Mouse (Mus musculus): ENCODE data around the gene Cul5. TPM values are rescaled to one million over a fixed set of nuclear protein-coding genes. Genes with fewer than 3 reads are reported as not detected.

Cul5 gene
- polyA plus RNA-seq, 1 experiment from 2014 or later: 49.1 TPM

- DNase-seq (ENCODE audit: low spot score): no peak
- no peaks in the 10 kb centered on the region for H3K4me1 ChIP-seq (ENCODE audit: control insufficient read depth, insufficient read depth, low read length)
- 79% methylated on average over 6 of the region's 6 CpGs for WGBS
- H3K4me3 ChIP-seq (ENCODE audit: low read depth, low read length): no peak overlapping the region
- H3K27me3 ChIP-seq (ENCODE audit: control insufficient read depth, insufficient read depth, low read length): no peaks in the 10 kb centered on the region
- no peak overlapping the region for H3K9ac ChIP-seq (ENCODE audit: low read length)
- no peak overlapping the region for H3K4me2 ChIP-seq (ENCODE audit: low read depth)
- no peaks in the 10 kb centered on the region for H3K9me3 ChIP-seq (ENCODE audit: control insufficient read depth, low read length)
- H3K27ac ChIP-seq (ENCODE audit: low read depth, low read length): no peak overlapping the region
- no peaks in the 10 kb centered on the region for H3K36me3 ChIP-seq (ENCODE audit: control insufficient read depth, insufficient read depth, low read length)
- no peak for ATAC-seq (ENCODE audit: insufficient read depth, low FRiP score, low TSS enrichment)
These were observed 71.2 kb downstream of the Cul5 start for GRCm38 (mm10) chr9:53598631-53599030.

- Histone ChIP-seq H3K4me2 (ENCODE audit: low read depth) (no peak overlapping the region), H3K27me3 (ENCODE audit: control insufficient read depth, insufficient read depth, low read length) (no peaks in the 10 kb centered on the region), H3K9ac (ENCODE audit: low read length) (no peak overlapping the region), H3K36me3 (ENCODE audit: control insufficient read depth, insufficient read depth, low read length) (no peaks in the 10 kb centered on the region), H3K4me3 (ENCODE audit: low read depth, low read length) (no peak overlapping the region), H3K9me3 (ENCODE audit: control insufficient read depth, low read length) (no peaks in the 10 kb centered on the region), H3K4me1 (ENCODE audit: control insufficient read depth, insufficient read depth, low read length) (no peaks in the 10 kb centered on the region), H3K27ac (ENCODE audit: low read depth, low read length) (no peak overlapping the region)
- ATAC-seq (ENCODE audit: insufficient read depth, low FRiP score, low TSS enrichment): no peak
- 93% methylated on average over 4 of the region's 4 CpGs for whole genome bisulfite sequencing
- no peak for DNase-seq (ENCODE audit: low spot score)
These were observed 72.7 kb downstream of the Cul5 start for GRCm38 (mm10) chr9:53596971-53597600.

- WGBS: 16% methylated on average over 3 of the region's 3 CpGs
- Histone ChIP-seq H3K4me1 (ENCODE audit: control insufficient read depth, insufficient read depth, low read length) (no peaks in the 10 kb centered on the region), H3K27ac (ENCODE audit: low read depth, low read length) (no peak overlapping the region), H3K27me3 (ENCODE audit: control insufficient read depth, insufficient read depth, low read length) (no peaks in the 10 kb centered on the region), H3K4me2 (ENCODE audit: low read depth) (no peak overlapping the region), H3K9ac (ENCODE audit: low read length) (no peak overlapping the region), H3K9me3 (ENCODE audit: control insufficient read depth, low read length) (no peaks in the 10 kb centered on the region), H3K36me3 (ENCODE audit: control insufficient read depth, insufficient read depth, low read length) (no peaks in the 10 kb centered on the region), H3K4me3 (ENCODE audit: low read depth, low read length) (no peak overlapping the region)
- no peak for ATAC-seq (ENCODE audit: insufficient read depth, low FRiP score, low TSS enrichment)
- DNase-seq (ENCODE audit: low spot score): peak; percentile 63
These were observed 75.0 kb downstream of the Cul5 start for GRCm38 (mm10) chr9:53594764-53595163.

- 85% methylated on average over 4 of the region's 4 CpGs for WGBS
- no peak overlapping the region for H3K4me2 ChIP-seq (ENCODE audit: low read depth)
- DNase-seq (ENCODE audit: low spot score): no peak
- H3K36me3 ChIP-seq (ENCODE audit: control insufficient read depth, insufficient read depth, low read length): peaks cover 5% of the 10 kb centered on the region; the same call in 1 of the 2 replicates
- no peak overlapping the region for H3K27ac ChIP-seq (ENCODE audit: low read depth, low read length)
- H3K27me3 ChIP-seq (ENCODE audit: control insufficient read depth, insufficient read depth, low read length): no peaks in the 10 kb centered on the region
- ATAC-seq (ENCODE audit: insufficient read depth, low FRiP score, low TSS enrichment): no peak
- H3K4me3 ChIP-seq (ENCODE audit: low read depth, low read length): no peak overlapping the region
- H3K9ac ChIP-seq (ENCODE audit: low read length): no peak overlapping the region
- no peaks in the 10 kb centered on the region for H3K9me3 ChIP-seq (ENCODE audit: control insufficient read depth, low read length)
- H3K4me1 ChIP-seq (ENCODE audit: control insufficient read depth, insufficient read depth, low read length): no peaks in the 10 kb centered on the region
These were observed 87.9 kb downstream of the Cul5 start for GRCm38 (mm10) chr9:53581870-53582269.

GRCm38 (mm10) chr9:53575721-53576120 lies 94.1 kb downstream of the Cul5 start:
- Histone ChIP-seq H3K27ac (ENCODE audit: low read depth, low read length) (no peak overlapping the region), H3K9me3 (ENCODE audit: control insufficient read depth, low read length) (no peaks in the 10 kb centered on the region), H3K27me3 (ENCODE audit: control insufficient read depth, insufficient read depth, low read length) (no peaks in the 10 kb centered on the region), H3K36me3 (ENCODE audit: control insufficient read depth, insufficient read depth, low read length) (peaks cover 9% of the 10 kb centered on the region), H3K4me1 (ENCODE audit: control insufficient read depth, insufficient read depth, low read length) (no peaks in the 10 kb centered on the region), H3K4me3 (ENCODE audit: low read depth, low read length) (no peak overlapping the region), H3K9ac (ENCODE audit: low read length) (no peak overlapping the region), H3K4me2 (ENCODE audit: low read depth) (no peak overlapping the region)
- 92% methylated on average over 5 of the region's 5 CpGs for WGBS
- DNase-seq (ENCODE audit: low spot score) (no peak), ATAC-seq (ENCODE audit: insufficient read depth, low FRiP score, low TSS enrichment) (no peak)

GRCm38 (mm10) chr9:53572516-53573307 lies 97.1 kb downstream of the Cul5 start:
- Histone ChIP-seq H3K4me3 (ENCODE audit: low read depth, low read length) (no peak overlapping the region), H3K36me3 (ENCODE audit: control insufficient read depth, insufficient read depth, low read length) (peaks cover 13% of the 10 kb centered on the region), H3K9me3 (ENCODE audit: control insufficient read depth, low read length) (no peaks in the 10 kb centered on the region), H3K27ac (ENCODE audit: low read depth, low read length) (no peak overlapping the region), H3K9ac (ENCODE audit: low read length) (no peak overlapping the region), H3K27me3 (ENCODE audit: control insufficient read depth, insufficient read depth, low read length) (no peaks in the 10 kb centered on the region), H3K4me2 (ENCODE audit: low read depth) (no peak overlapping the region), H3K4me1 (ENCODE audit: control insufficient read depth, insufficient read depth, low read length) (no peaks in the 10 kb centered on the region)
- no peak for ATAC-seq (ENCODE audit: insufficient read depth, low FRiP score, low TSS enrichment)
- 97% methylated on average over 7 of the region's 7 CpGs for WGBS
- no peak for DNase-seq (ENCODE audit: low spot score)

- DNase-seq (ENCODE audit: low spot score) (no peak), ATAC-seq (ENCODE audit: insufficient read depth, low FRiP score, low TSS enrichment) (no peak)
- WGBS: 68% methylated on average over 6 of the region's 6 CpGs
- no peaks in the 10 kb centered on the region for H3K27me3 ChIP-seq (ENCODE audit: control insufficient read depth, insufficient read depth, low read length)
- no peaks in the 10 kb centered on the region for H3K4me1 ChIP-seq (ENCODE audit: control insufficient read depth, insufficient read depth, low read length)
- no peak overlapping the region for H3K27ac ChIP-seq (ENCODE audit: low read depth, low read length)
- peaks cover 11% of the 10 kb centered on the region for H3K36me3 ChIP-seq (ENCODE audit: control insufficient read depth, insufficient read depth, low read length)
- no peak overlapping the region for H3K9ac ChIP-seq (ENCODE audit: low read length)
- H3K9me3 ChIP-seq (ENCODE audit: control insufficient read depth, low read length): no peaks in the 10 kb centered on the region
- no peak overlapping the region for H3K4me3 ChIP-seq (ENCODE audit: low read depth, low read length)
- no peak overlapping the region for H3K4me2 ChIP-seq (ENCODE audit: low read depth)
These were observed 99.2 kb downstream of the Cul5 start for GRCm38 (mm10) chr9:53570662-53571061.

Data from neural tube, embryonic 11.5 days (tissue).